Mouse (Mus musculus) erythroblast, embryonic 14.5 days (primary cell): ENCODE results near the gene Lpgat1.

Experiments used
- GATA1 ChIP-seq: IDR thresholded peaks from 2 replicates; pipeline ENCODE4 v1.6.1; 2012; ENCODE audit warnings: low read length, inconsistent platforms, mixed read lengths
- TAL1 ChIP-seq: IDR thresholded peaks from 3 replicates; pipeline ENCODE4 v1.6.1; 2012; ENCODE audit warnings: low read length, inconsistent platforms, mixed read lengths

GRCm38 (mm10) chr1:191806740-191807139 is 89.1 kb downstream of the Lpgat1 start:
- TF ChIP-seq GATA1 (no peak), TAL1 (no peak)
